Mouse (Mus musculus): ENCODE results near the gene Trpc3.
"Not testable (repeated sequence)": the region's sequence is repeated elsewhere in the genome, so short reads cannot be mapped to it uniquely, and the experiment has no call there.

The Trpc3 gene

GRCm38 (mm10) chr3:36689392-36690291 lies at the start of gene Trpc3:
TSS of gene Trpc3 (minus strand) at chr3:36690167.
- peak; percentile 86 for DNase-seq

- DNase-seq: no peak
Observed at GRCm38 (mm10) chr3:36738071-36738470, 48.1 kb upstream of the Trpc3 start.

GRCm38 (mm10) chr3:36733075-36733474 lies 43.1 kb upstream of the Trpc3 start:
- DNase-seq: no peak

- DNase-seq: no peak
Observed at GRCm38 (mm10) chr3:36726545-36726944, 36.6 kb upstream of the Trpc3 start.

GRCm38 (mm10) chr3:36721850-36722249 lies 31.9 kb upstream of the Trpc3 start:
- peak; percentile 21 for DNase-seq

- no peak for DNase-seq
Observed at GRCm38 (mm10) chr3:36709521-36709920, 19.6 kb upstream of the Trpc3 start.

GRCm38 (mm10) chr3:36690292-36690650 lies 304 bp upstream of the Trpc3 start:
- no peak for DNase-seq

GRCm38 (mm10) chr3:36688874-36689273 lies 1.1 kb downstream of the Trpc3 start:
- DNase-seq: peak; percentile 88

GRCm38 (mm10) chr3:36675822-36676221 lies 14.1 kb downstream of the Trpc3 start:
- DNase-seq: no peak

GRCm38 (mm10) chr3:36667814-36668213 lies 22.2 kb downstream of the Trpc3 start:
- no peak for DNase-seq

GRCm38 (mm10) chr3:36645245-36645559 lies 44.8 kb downstream of the Trpc3 start:
- not testable (repeated sequence) for DNase-seq

- DNase-seq: no peak
Observed at GRCm38 (mm10) chr3:36644554-36645244, 45.3 kb downstream of the Trpc3 start.

- DNase-seq: no peak
Observed at GRCm38 (mm10) chr3:36643354-36643753, 46.6 kb downstream of the Trpc3 start.

- DNase-seq: no peak
Observed at GRCm38 (mm10) chr3:36642736-36643135, 47.2 kb downstream of the Trpc3 start.

GRCm38 (mm10) chr3:36640787-36641186 lies 49.2 kb downstream of the Trpc3 start:
- DNase-seq: no peak

- peak; percentile 55 for DNase-seq
Observed at GRCm38 (mm10) chr3:36635449-36635848, 54.5 kb downstream of the Trpc3 start.

GRCm38 (mm10) chr3:36626803-36627202 lies 63.2 kb downstream of the Trpc3 start:
- no peak for DNase-seq

- DNase-seq: peak; percentile 85
Observed at GRCm38 (mm10) chr3:36618181-36618580, 71.8 kb downstream of the Trpc3 start.

- peak; percentile 10 for DNase-seq
Observed at GRCm38 (mm10) chr3:36613908-36614255, 76.1 kb downstream of the Trpc3 start.

GRCm38 (mm10) chr3:36613202-36613907 lies 76.6 kb downstream of the Trpc3 start, which contains the start of gene Bbs7:
TSS of gene Bbs7 (minus strand) at chr3:36613477.
- peak; percentile 99 for DNase-seq

GRCm38 (mm10) chr3:36612687-36613086 lies 77.3 kb downstream of the Trpc3 start:
- no peak for DNase-seq

- DNase-seq: no peak
Observed at GRCm38 (mm10) chr3:36605894-36606783, 83.8 kb downstream of the Trpc3 start.

GRCm38 (mm10) chr3:36599773-36600172 lies 90.2 kb downstream of the Trpc3 start:
- not testable (repeated sequence) for DNase-seq

Measured in retina, postnatal 1 day (tissue).